In genomic region chr1:69379741-69380140, GRCm38 (mm10) we compare ENCODE assay signal across 26 mouse cellular contexts.
DNase-seq lines count a peak whose midpoint lies in the region; ATAC-seq lines count a peak whose summit lies in the region.
"Had no signal": no experiment of that assay in that cellular context is flagged by ENCODE, and none has a peak within 500 bp of the region (broad histone marks: within the 10 kb centered on the region; RNA-seq: fewer than 3 reads in every experiment).

No protein-coding gene starts in this region.

- H3K4me3 ChIP-seq in embryonic facial prominence, embryonic 10.5 days: no peak overlapping the region
- H3K4me3 ChIP-seq: embryonic facial prominence, embryonic 13.5 days; embryonic facial prominence, embryonic 15.5 days; erythroblast, embryonic 14.5 days; forebrain, embryonic 10.5 days; forebrain, embryonic 12.5 days had no signal

- H3K9me3 ChIP-seq in embryonic facial prominence, embryonic 10.5 days: peaks cover 14% of the 10 kb centered on the region

- WGBS in embryonic facial prominence, embryonic 10.5 days: 88% methylated on average over 7 of the region's 7 CpGs

- peaks cover 3% of the 10 kb centered on the region; the same call in 1 of the 2 replicates for H3K36me3 ChIP-seq in embryonic facial prominence, embryonic 10.5 days (replicated peaks)
- H3K36me3 ChIP-seq: embryonic facial prominence, embryonic 13.5 days; embryonic facial prominence, embryonic 15.5 days; forebrain, embryonic 10.5 days; forebrain, embryonic 12.5 days; G1E had no signal

- DNase-seq in 3T3-L1 (ENCODE audit: low read depth, low spot score) (peak; percentile 53), NIH3T3 (ENCODE audit: low read depth) (peak; percentile 22), adipocyte (ENCODE audit: low spot score) (peak; percentile 3), MN1 (ENCODE audit: low spot score) (no peak)
- DNase-seq in spleen, adult 18-20 months: no peak
- DNase-seq in embryonic facial prominence, embryonic 10.5 days (ENCODE audit: low spot score): no peak
- DNase-seq: adrenal gland, adult 8-10 months; adrenal gland, postnatal 14 days; adrenal gland, postnatal 36 days; B cell, adult 2 months; cerebellum, adult 11-12 months; cerebellum, adult 2 months; cerebellum, adult 9-10 months; cerebellum, postnatal 10 days; cerebellum, postnatal 25 days had no signal

- H3K27ac ChIP-seq in embryonic facial prominence, embryonic 10.5 days (replicated peaks): no peak overlapping the region
- H3K27ac ChIP-seq: embryonic facial prominence, embryonic 13.5 days; embryonic facial prominence, embryonic 15.5 days; forebrain, embryonic 10.5 days; forebrain, embryonic 12.5 days had no signal

- no peaks in the 10 kb centered on the region for H3K4me1 ChIP-seq in embryonic facial prominence, embryonic 10.5 days
- H3K4me1 ChIP-seq: embryonic facial prominence, embryonic 13.5 days; embryonic facial prominence, embryonic 15.5 days; forebrain, embryonic 10.5 days; forebrain, embryonic 12.5 days had no signal

- peak; percentile 88 for ATAC-seq in megakaryocyte progenitor cell, adult 5-6 weeks (replicated peaks; ENCODE audit: poor library complexity)
- ATAC-seq: CD4-positive, CD25-positive, alpha-beta regulatory T cell, adult 4 months; forebrain, embryonic 14.5 days; forebrain, embryonic 16.5 days had no signal

- H3K27me3 ChIP-seq in embryonic facial prominence, embryonic 10.5 days (replicated peaks; ENCODE audit: low read depth, poor library complexity, severe bottlenecking): no peaks in the 10 kb centered on the region
- H3K27me3 ChIP-seq: CH12.LX; embryonic facial prominence, embryonic 13.5 days; embryonic facial prominence, embryonic 15.5 days; forebrain, embryonic 12.5 days had no signal

Comparison
In these comparisons a context has a peak if more than half of its experiments do, and no peak if none do; other contexts are left out.
1. DNase-seq: peak in 3T3-L1 (single experiment), NIH3T3 (single experiment) and adipocyte (single experiment); none in spleen, adult 18-20 months (0 of 2), MN1 (single experiment) and embryonic facial prominence, embryonic 10.5 days (single experiment).